Mouse (Mus musculus) inflammation-experienced regulatory T-cells, adult 16 weeks (primary cell): ENCODE measurements around the gene Pgghg. TPM values are rescaled to one million over a fixed set of nuclear protein-coding genes. Genes with fewer than 3 reads are reported as not detected.

Experiments
- polyA plus RNA-seq: library from polyadenylated mRNA; unstranded; fragments of 100-300 nt; shearing (Covaris generic); gene quantifications from one replicate; pipeline ENCODE4 v1.2.1, GENCODE M21; 2017

Gene Pgghg
- polyA plus RNA-seq = 45.4 TPM

GRCm38 (mm10) chr7:140941222-140942051, at the start of gene Pgghg:
Pgghg (plus strand) TSS chr7:140941391.

DNA sequence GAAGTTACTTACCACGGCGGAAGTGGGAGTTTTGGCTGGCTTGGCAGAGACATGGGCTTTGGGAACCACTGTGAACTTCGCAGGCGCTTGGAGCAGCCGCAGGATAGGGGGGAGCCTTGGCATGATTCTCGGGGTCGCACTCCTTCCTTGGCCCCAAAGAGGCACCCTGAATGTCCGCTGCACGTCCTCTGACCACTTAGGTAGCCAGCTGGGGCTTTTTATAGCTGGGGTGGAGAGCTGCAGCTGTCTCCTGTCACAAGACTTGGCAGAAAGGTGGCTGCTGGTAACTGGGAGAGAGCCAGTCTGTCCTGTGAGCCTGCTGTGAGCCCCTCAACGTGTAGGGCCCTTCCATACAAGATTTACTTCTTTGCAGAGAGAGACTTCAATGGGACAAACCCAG, 41.0 kb upstream of the Pgghg start, which contains the start of gene Cox8b:
Gene Cox8b, minus strand, starts transcription at position 227 of the 400 bp plus-strand sequence.

GRCm38 (mm10) chr7:140920418-140921029, 20.7 kb upstream of the Pgghg start, which contains the start of gene Nlrp6:
Nlrp6 (plus strand) TSS chr7:140920902.

GRCm38 (mm10) chr7:140949824-140950530, 8.8 kb downstream of the Pgghg start, which contains the start of gene Ifitm5:
Ifitm5 (minus strand) TSS chr7:140950291.

DNA sequence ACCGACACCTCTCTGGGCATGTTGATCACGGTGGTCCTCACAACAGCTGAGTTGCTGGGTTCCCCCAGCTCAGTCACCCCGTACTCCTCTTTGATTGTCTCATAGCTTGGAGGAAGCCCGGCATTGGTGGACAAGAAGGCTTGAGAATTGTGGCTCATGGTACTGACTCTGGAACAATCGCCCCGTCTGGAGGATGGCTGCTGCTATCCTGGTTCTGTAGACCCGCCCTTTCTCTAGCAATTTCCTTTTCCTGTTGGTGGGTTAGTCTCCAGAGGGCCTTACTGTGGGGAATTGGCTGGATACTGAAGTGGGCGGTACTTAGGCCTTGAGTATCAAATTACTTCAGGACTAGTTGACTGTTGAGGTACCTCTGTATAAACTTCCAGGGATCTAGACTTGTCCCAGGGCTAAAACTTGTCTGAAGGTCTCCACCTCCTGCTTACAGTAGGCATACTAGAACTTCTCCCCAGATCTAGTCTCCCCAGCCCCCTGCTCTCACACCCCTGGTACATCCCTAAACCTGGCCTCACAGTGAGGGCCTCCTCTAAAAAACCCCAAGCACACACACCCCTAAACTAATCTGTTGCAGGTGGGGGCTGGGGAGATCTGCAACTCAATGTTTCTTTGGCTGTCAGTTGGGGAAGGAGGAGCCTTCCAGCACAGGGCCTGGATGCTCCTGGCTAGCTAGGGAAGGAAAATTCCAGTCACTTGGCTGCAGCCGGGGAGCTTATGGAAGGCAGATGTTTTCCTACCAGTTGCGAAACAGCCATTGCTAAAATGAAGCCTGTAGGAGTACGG, 14.8 kb downstream of the Pgghg start, which contains the start of the genes Gm45717 and Ifitm2:
Gene Gm45717, minus strand, starts transcription at position 180 of the 798 bp plus-strand sequence.
Gene Ifitm2, minus strand, starts transcription at position 230 of the 798 bp plus-strand sequence.

GRCm38 (mm10) chr7:140966921-140967320, 25.7 kb downstream of the Pgghg start, which contains the start of gene Ifitm1:
Ifitm1 (plus strand) TSS chr7:140967221.

Other genes starting within 250 kb of the Pgghg start
- not detected for gene Olfr541, start 244.1 kb upstream of the Pgghg start, polyA plus RNA-seq
- gene Cyp2e1, start 177.7 kb upstream of the Pgghg start, polyA plus RNA-seq = not detected
- 0.66 TPM for gene Syce1, start 153.5 kb upstream of the Pgghg start, polyA plus RNA-seq
- 0.20 TPM for gene Zfp941, start 119.2 kb upstream of the Pgghg start, polyA plus RNA-seq
- not detected for gene Urah, start 106.4 kb upstream of the Pgghg start, polyA plus RNA-seq
- gene Scgb1c1, start 95.8 kb upstream of the Pgghg start, polyA plus RNA-seq = not detected
- gene Odf3, start 93.6 kb upstream of the Pgghg start, polyA plus RNA-seq = not detected
- gene Gm45785, start 85.1 kb upstream of the Pgghg start, polyA plus RNA-seq = not detected
- 165 TPM for gene Ric8a, start 84.4 kb upstream of the Pgghg start, polyA plus RNA-seq
- gene Bet1l, start 83.8 kb upstream of the Pgghg start, polyA plus RNA-seq = 56.9 TPM
- gene Psmd13, start 59.4 kb upstream of the Pgghg start, polyA plus RNA-seq = 242 TPM
- 13.3 TPM for gene Sirt3, start 59.1 kb upstream of the Pgghg start, polyA plus RNA-seq
- gene Cox8b, start 40.9 kb upstream of the Pgghg start, polyA plus RNA-seq = not detected
- gene Nlrp6, start 20.5 kb upstream of the Pgghg start, polyA plus RNA-seq = not detected
- gene Ifitm5, start 8.9 kb downstream of the Pgghg start, polyA plus RNA-seq = 1.0 TPM
- not detected for gene Gm45717, start 14.5 kb downstream of the Pgghg start, polyA plus RNA-seq
- 35.4 TPM for gene Ifitm2, start 14.6 kb downstream of the Pgghg start, polyA plus RNA-seq
- gene Ifitm1, start 25.8 kb downstream of the Pgghg start, polyA plus RNA-seq = 0.77 TPM
- 6.3 TPM for gene Ifitm3, start 69.4 kb downstream of the Pgghg start, polyA plus RNA-seq
- gene Ifitm6, start 76.5 kb downstream of the Pgghg start, polyA plus RNA-seq = not detected
- not detected for gene Gm17387, start 87.7 kb downstream of the Pgghg start, polyA plus RNA-seq
- 21.9 TPM for gene B4galnt4, start 119.7 kb downstream of the Pgghg start, polyA plus RNA-seq
- gene Pkp3, start 136.8 kb downstream of the Pgghg start, polyA plus RNA-seq = 422 TPM
- gene Sigirr, start 159.2 kb downstream of the Pgghg start, polyA plus RNA-seq = 261 TPM
- 0.24 TPM for gene Ano9, start 176.4 kb downstream of the Pgghg start, polyA plus RNA-seq
- gene Ptdss2, start 181.0 kb downstream of the Pgghg start, polyA plus RNA-seq = 19.3 TPM
- gene Rnh1, start 231.5 kb downstream of the Pgghg start, polyA plus RNA-seq = 165 TPM